Mouse (Mus musculus) liver, postnatal 0 days (tissue): Measurements from ENCODE around the gene Cnnm1.

Source experiments
- CTCF ChIP-seq: sonication (generic); IDR thresholded peaks from 2 replicates; pipeline ENCODE4 v1.5.1; 2016; ENCODE audit warnings: antibody characterized with exemption, low read depth
- EP300 ChIP-seq: IDR thresholded peaks from 2 replicates; pipeline ENCODE4 v1.6.1; 2016; ENCODE audit warnings: antibody characterized with exemption, low read depth, mild to moderate bottlenecking

DNA sequence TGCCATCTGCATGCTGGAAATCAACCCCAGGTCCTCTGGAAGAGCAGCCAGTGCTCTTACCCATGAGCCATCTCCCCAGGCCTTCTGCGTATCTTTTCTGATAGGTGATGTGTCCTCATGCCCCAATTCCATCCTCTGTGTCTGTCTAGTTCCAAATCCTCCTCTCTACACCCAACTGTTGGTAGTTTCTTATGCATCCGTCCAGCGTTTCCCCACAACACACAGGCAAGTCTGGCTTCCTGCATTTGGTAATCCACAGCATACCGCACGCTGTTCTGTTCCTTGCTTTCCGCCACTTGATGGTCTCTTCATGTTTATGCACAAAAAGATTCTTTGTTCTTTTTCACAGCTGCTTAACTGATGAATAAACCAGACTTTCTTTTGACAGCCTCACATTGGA is 77.1 kb downstream of the Cnnm1 start:
- no peak for TF ChIP-seq CTCF
- no peak for TF ChIP-seq EP300
